Mouse (Mus musculus): ENCODE measurements around the gene Gucd1. TPM values are rescaled to one million over a fixed set of nuclear protein-coding genes. Genes with fewer than 3 reads are reported as not detected.
"Not testable (repeated sequence)": the region's sequence is repeated elsewhere in the genome, so short reads cannot be mapped to it uniquely, and the experiment has no call there.

Gene Gucd1
- polyA plus RNA-seq, 1 experiment: 95.7 TPM

DNA sequence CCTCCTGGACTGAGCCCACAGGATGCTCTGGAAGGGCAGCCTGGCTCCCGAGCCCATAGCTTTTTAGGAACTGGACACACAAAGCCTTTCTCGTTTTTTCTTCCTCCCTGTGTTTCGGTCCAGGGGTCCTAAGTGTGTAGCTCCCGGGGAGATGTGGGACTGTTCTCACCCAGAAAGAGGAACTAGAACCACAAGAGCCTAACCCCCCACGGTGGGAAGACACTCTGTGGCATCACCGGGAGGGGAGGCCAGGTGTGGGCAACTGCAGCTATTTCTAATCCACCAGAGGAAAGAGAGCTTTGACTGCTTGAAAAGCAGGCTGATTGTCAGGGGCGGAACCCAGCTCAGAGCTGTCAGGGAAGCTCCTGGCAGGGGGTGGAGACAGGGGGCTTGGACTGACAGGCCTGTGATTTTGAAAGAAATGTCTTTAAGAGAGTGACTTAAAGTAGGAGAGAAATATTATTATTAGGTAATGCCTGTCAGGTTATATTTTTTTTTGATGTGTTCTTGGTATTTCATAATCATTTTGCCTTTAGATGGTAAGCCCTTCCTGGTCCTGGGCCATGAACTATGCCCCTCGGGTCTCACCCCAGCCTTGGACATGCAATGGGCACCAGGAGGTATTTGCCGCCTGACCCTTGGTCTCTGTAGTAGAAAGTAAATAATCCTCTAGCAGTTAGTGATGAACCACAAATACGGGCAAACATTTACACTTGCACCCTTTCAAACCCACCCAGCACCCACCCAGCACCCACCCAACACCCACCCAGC lies 106.2 kb downstream of the Gucd1 start:
- 66% methylated on average over 10 of the region's 10 CpGs for WGBS
- not testable (repeated sequence) for DNase-seq (ENCODE audit: low read depth, low spot score)

DNA sequence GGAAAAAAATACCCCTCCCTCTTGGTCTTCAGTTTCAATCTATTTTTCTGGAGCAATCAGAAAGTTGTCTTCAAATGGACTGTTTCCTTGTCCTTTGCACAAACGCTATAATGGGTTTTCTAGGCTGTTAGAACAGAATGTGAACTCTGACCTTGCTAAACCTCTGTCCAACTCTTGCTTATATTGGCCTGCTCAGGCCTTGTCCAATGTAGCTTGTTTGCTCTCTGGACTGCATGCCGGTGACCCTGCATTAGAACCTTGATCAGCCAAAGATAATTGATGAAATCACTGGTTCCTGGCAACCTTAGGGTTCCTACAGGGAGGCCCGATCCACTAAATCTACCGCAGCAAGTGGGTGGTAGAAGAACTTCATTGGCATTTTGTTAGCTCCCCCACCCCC lies 110.0 kb downstream of the Gucd1 start:
- DNase-seq (ENCODE audit: low read depth, low spot score): no peak
- 62% methylated on average over 4 of the region's 4 CpGs for WGBS

GRCm38 (mm10) chr10:75406755-75407154 lies 111.0 kb downstream of the Gucd1 start:
- 31% methylated on average over 13 of the region's 13 CpGs for WGBS
- DNase-seq (ENCODE audit: low read depth, low spot score): peak; percentile 36

DNA sequence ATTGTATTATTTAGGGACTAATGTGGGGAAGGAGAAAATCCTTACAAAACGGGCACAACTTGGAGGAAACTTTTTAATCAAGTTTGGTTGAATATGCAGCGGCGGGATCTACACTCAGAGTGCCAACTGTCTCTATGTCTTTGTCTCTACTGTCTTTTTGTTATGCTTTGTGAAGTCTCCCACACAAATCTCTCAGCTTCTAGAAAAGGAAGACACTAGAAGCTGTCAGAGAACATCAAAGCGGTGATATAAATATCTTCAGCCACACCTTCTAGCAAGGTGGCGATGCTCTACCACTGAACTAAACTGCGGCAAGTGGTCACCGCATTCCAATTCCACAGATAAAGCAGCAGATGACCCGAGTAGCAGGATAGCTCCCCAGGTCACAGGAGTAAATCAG lies 111.9 kb downstream of the Gucd1 start:
- 89% methylated on average over 8 of the region's 8 CpGs for WGBS
- DNase-seq (ENCODE audit: low read depth, low spot score): no peak

- WGBS: 77% methylated on average over 4 of the region's 4 CpGs
- DNase-seq (ENCODE audit: low read depth, low spot score): no peak
Observed at GRCm38 (mm10) chr10:75400958-75401357, 116.8 kb downstream of the Gucd1 start, which contains the start of gene Upb1. Upb1 (plus strand) TSS chr10:75401115.

- 24% methylated on average over 14 of the region's 14 CpGs for WGBS
Observed at GRCm38 (mm10) chr10:75396966-75397365, 120.8 kb downstream of the Gucd1 start.

GRCm38 (mm10) chr10:75394796-75395195 lies 123.0 kb downstream of the Gucd1 start:
- DNase-seq (ENCODE audit: low read depth, low spot score): no peak
- 88% methylated on average over 8 of the region's 8 CpGs for WGBS

More at GRCm38 (mm10) chr10:75396966-75397365, 120.8 kb downstream of the Gucd1 start:
- no peak for DNase-seq (ENCODE audit: low read depth, low spot score)

GRCm38 (mm10) chr10:75390832-75391231 lies 126.9 kb downstream of the Gucd1 start:
- 78% methylated on average over 4 of the region's 4 CpGs for WGBS
- no peak for DNase-seq (ENCODE audit: low read depth, low spot score)

DNA sequence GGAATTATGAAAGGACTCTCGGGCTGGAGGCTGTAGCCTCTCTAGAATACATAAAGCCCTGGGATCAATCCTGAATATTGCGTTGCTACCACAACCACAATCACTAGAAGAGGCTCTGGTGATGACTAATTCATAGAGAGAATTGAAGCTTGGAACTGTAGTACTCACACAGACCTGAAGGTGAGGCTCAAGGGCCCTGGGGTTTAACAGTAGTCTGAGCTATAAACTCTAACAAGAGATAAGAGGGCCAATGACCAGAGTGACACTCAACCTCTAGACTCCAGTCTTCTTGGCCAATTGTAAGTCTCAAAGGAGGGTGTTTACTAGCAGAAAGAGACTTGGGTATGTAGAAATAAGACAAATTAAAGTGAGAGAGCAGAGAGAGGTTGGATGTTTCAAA lies 127.6 kb downstream of the Gucd1 start:
- DNase-seq (ENCODE audit: low read depth, low spot score): no peak
- WGBS: 73% methylated on average over 2 of the region's 2 CpGs

DNA sequence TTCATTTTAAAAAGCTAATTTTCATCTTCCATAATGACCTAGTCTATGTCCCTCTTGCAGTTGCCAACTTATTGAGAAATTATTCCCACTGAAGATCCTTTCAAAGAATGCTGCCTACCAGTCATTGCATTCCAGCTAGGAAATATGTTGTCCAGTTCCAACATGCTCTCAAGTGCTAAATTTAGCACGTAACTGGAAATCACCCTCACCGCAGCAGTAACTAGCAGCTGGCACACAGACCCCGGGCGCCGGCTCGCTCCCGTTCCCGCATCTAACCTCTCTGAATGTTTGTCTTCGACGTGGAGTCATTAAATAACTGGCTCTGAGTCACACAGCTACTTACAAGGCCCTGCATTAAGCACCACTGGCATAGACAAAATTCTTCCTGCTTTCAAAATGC lies 139.1 kb downstream of the Gucd1 start:
- 36% methylated on average over 10 of the region's 10 CpGs for WGBS
- DNase-seq (ENCODE audit: low read depth, low spot score): no peak

DNA sequence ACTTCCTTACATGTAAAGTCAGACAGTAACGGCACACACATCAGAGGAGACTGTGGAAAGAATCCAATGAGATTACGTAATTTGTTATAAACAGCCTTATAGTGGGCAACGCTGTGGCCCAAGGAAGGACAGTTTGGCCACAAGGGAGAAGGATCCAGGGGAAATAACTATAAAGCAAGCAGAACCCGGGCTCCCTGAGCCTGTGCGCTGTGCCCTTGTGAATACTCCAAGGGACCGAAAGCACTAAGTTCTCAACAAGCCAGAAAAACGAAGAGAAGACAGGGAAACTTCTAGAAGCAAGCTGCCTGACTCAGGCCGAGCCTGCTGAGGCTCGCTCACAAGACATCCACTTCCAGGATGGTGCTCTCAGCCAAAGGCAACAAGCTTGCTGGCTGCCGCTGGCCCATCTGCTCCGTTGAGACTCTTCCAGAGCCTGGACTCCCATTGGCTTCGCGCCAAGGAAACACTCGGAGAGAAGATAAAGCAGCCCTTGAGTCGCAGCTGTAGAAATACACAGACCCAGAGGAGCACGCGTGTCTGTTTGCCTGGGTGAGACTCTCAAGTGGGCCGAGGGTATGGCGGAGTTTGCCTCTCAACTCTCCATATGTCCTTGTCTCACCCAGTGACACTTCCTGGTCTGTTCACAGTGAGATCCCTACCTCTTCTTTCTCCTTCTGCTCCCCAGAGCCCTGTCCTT lies 144.0 kb downstream of the Gucd1 start:
- DNase-seq (ENCODE audit: low read depth, low spot score): not testable (repeated sequence)
- 39% methylated on average over 15 of the region's 19 CpGs for WGBS

DNA sequence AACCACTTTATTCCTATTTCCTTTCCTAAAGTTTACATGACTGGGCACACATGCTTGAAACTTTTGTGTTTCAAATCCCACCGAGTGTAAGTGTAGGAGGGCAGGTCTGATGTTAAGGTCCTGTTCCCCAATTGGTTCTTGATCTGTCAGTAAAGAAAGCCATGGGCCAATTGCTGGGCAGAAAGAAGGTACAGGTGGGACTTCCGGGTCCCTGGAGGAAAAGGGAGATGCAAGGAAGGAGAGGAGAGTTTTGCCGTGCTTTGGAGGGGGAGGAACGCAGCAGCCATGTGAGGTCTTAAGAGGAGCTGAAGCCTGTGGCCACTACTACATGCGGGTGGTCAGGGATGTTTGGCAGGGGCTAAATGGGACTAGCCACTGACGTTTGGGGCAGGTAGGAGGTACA lies 152.5 kb downstream of the Gucd1 start:
- no peak for DNase-seq (ENCODE audit: low read depth, low spot score)
- 56% methylated on average over 6 of the region's 6 CpGs for WGBS

GRCm38 (mm10) chr10:75364796-75365195 lies 153.0 kb downstream of the Gucd1 start:
- no peak for DNase-seq (ENCODE audit: low read depth, low spot score)
- 59% methylated on average over 9 of the region's 9 CpGs for WGBS

DNA sequence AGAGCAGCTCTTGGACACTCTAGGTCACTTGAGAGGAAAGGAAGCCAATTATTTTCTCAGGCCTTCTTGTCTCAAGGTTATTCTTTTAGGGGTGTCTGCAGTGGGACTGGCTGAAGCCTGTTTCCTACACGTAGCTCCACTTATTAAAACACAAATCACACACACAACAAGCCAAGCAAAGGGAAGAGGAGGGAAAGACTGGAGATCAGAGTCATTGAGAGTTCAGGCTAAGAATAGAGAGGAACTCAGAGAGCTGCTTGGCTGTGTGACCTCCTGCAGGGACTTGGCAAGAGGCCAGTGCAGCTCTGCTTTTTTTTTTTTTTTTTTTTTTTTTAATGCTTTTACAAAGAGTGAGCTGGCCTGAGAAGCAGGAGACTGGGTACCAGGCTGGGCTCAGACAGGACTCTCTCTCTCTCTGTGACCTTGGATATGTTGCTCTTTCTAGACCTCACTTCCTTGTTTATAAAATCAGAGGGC lies 153.5 kb downstream of the Gucd1 start:
- not testable (repeated sequence) for DNase-seq (ENCODE audit: low read depth, low spot score)
- WGBS: 15% methylated on average over 1 of the region's 1 CpGs

GRCm38 (mm10) chr10:75355341-75355740 lies 162.4 kb downstream of the Gucd1 start:
- DNase-seq (ENCODE audit: low read depth, low spot score): no peak
- 60% methylated on average over 4 of the region's 4 CpGs for WGBS

GRCm38 (mm10) chr10:75353838-75354241 lies 163.9 kb downstream of the Gucd1 start:
- WGBS: 61% methylated on average over 9 of the region's 9 CpGs

DNA sequence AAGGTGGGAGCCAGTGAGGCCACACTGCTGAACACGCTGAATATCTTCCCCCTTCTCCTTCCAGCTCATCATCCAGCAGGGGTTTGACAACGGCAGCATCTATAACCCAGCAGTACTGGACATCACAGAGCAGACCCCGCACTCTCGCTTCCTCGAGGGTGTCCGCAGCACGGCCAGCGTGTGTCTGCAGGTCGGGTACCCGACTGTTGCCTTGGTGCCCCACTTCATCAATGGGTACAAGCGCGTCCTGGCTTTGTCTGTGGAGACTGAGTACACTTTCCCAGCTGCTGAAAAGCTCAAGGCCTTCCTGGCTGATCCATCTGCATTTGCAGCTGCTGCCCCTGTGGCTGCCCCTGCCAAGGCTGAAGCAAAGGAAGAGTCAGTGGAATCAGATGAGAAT lies 165.2 kb downstream of the Gucd1 start:
- no peak for DNase-seq (ENCODE audit: low read depth, low spot score)
- 94% methylated on average over 12 of the region's 12 CpGs for WGBS

More at GRCm38 (mm10) chr10:75353838-75354241, 163.9 kb downstream of the Gucd1 start:
- not testable (repeated sequence) for DNase-seq (ENCODE audit: low read depth, low spot score)

DNA sequence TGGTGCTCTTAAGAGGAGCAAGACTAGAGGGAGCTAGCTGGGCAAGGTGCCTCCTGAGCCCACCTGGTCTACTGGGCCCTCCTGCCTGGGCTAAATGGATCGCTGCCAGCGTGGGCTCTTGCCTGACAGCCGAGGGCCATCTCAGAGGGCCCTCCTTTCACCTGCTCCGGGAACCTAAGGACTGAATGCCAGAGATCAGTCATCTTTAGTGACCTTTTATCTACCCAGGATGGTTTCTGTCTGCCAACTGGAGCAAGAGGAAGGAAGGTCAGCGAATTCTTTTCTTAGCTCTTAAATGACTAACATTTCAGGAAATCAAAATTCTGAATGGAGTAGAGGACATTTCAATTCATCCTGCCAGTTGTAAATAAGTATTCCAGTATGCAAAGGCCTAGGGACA lies 167.2 kb downstream of the Gucd1 start:
- 72% methylated on average over 5 of the region's 5 CpGs for WGBS
- DNase-seq (ENCODE audit: low read depth, low spot score): no peak

GRCm38 (mm10) chr10:75345265-75345664 lies 172.5 kb downstream of the Gucd1 start:
- 10% methylated on average over 2 of the region's 2 CpGs for WGBS
- DNase-seq (ENCODE audit: low read depth, low spot score): no peak

GRCm38 (mm10) chr10:75344563-75344962 lies 173.2 kb downstream of the Gucd1 start:
- WGBS: 73% methylated on average over 1 of the region's 1 CpGs

DNA sequence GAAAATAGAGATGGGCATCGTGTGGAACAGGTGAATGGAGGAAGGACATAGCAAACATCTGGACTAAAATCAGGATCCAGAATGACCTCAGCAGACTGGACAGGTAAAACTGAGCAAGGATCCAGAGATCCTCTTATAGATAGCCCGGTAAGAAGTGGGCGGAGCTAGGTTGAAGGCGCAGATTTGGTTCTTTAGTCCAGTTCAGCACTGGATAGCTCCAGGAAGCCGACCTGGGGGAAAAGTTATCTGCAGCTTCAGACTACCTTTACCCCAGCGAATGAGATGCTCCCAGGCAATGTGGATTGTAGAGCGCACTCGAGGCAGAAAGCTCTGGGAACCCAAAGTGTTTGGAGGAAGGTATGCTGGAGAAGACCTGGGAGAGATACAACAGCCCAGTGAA lies 175.8 kb downstream of the Gucd1 start:
- 30% methylated on average over 8 of the region's 8 CpGs for WGBS

More at GRCm38 (mm10) chr10:75344563-75344962, 173.2 kb downstream of the Gucd1 start:
- DNase-seq (ENCODE audit: low read depth, low spot score): not testable (repeated sequence)

More for the DNA sequence above, 175.8 kb downstream of the Gucd1 start:
- DNase-seq (ENCODE audit: low read depth, low spot score): no peak

Data from large intestine, adult 2 months (tissue).